Mouse (Mus musculus) bone marrow macrophage, adult 2 months (primary cell): ENCODE data around the gene Slfn5.

Source experiments
- CTCF ChIP-seq: IDR thresholded peaks from 2 replicates; pipeline ENCODE4 v1.5.1; 2012; ENCODE audit warnings: low read depth, mild to moderate bottlenecking, low read length, moderate library complexity
- POLR2A ChIP-seq: IDR thresholded peaks from 2 replicates; pipeline ENCODE4 v1.6.1; 2012; ENCODE audit warnings: mild to moderate bottlenecking, low read depth, low read length, borderline replicate concordance

- TF ChIP-seq POLR2A (no peak), CTCF (no peak)
Measured at GRCm38 (mm10) chr11:82943336-82943735, 7.8 kb upstream of the Slfn5 start.
